Comparison of ENCODE assay signal across 9 mouse cellular contexts in genomic region chr2:75269446-75269845, GRCm38 (mm10).
A peak's percentile ranks its signal among the peaks of the same experiment; 100 is the strongest.
DNase-seq lines count a peak whose midpoint lies in the region; ATAC-seq and TF ChIP-seq lines count a peak whose summit lies in the region.
"Had no signal": no experiment of that assay in that cellular context is flagged by ENCODE, and none has a peak within 500 bp of the region (broad histone marks: within the 10 kb centered on the region; RNA-seq: fewer than 3 reads in every experiment).

No protein-coding gene starts in this region.

- H3K36me3 ChIP-seq in kidney, embryonic 16.5 days (ENCODE audit: insufficient read depth, low read length): no peaks in the 10 kb centered on the region
- no peaks in the 10 kb centered on the region for H3K36me3 ChIP-seq in forebrain, embryonic 15.5 days
- no peaks in the 10 kb centered on the region for H3K36me3 ChIP-seq in midbrain, embryonic 12.5 days

- H3K9me3 ChIP-seq in kidney, embryonic 16.5 days (ENCODE audit: low read length): no peaks in the 10 kb centered on the region
- H3K9me3 ChIP-seq in forebrain, embryonic 15.5 days: no peaks in the 10 kb centered on the region
- H3K9me3 ChIP-seq in midbrain, embryonic 12.5 days: no peaks in the 10 kb centered on the region

- 57% methylated on average over 8 of the region's 8 CpGs for WGBS in kidney, embryonic 16.5 days
- 19% methylated on average over 8 of the region's 8 CpGs for WGBS in forebrain, embryonic 15.5 days
- WGBS in midbrain, embryonic 12.5 days: 44% methylated on average over 8 of the region's 8 CpGs

- no peak for TF ChIP-seq POLR2A in brain, embryonic 14.5 days (IDR thresholded peaks at IDR 0.05; ENCODE audit: borderline replicate concordance, extremely low read depth, insufficient read depth, insufficient read length, poor library complexity, severe bottlenecking)

- H3K4me3 ChIP-seq in kidney, embryonic 16.5 days (ENCODE audit: low read length): no peak overlapping the region
- H3K4me3 ChIP-seq in forebrain, embryonic 15.5 days: no peak overlapping the region
- H3K4me3 ChIP-seq in midbrain, embryonic 12.5 days: no peak overlapping the region

- H3K4me2 ChIP-seq in kidney, embryonic 16.5 days (replicated peaks; ENCODE audit: low read depth, low read length): no peak overlapping the region
- H3K4me2 ChIP-seq in forebrain, embryonic 15.5 days (replicated peaks): no peak overlapping the region
- no peak overlapping the region for H3K4me2 ChIP-seq in midbrain, embryonic 12.5 days (replicated peaks)

- peak; percentile 30 for DNase-seq in kidney, adult 18-20 months
- DNase-seq in brain, embryonic 14.5 days (ENCODE audit: low read depth): peak; percentile 91
- no peak for DNase-seq in thymus, postnatal 36 days
- no peak for DNase-seq in layer of hippocampus, adult 9-11 months
- DNase-seq: B cell, adult 2 months had no signal

- no peak overlapping the region for H3K27ac ChIP-seq in kidney, embryonic 16.5 days (ENCODE audit: low read length)
- peak overlapping the region; percentile 47 for H3K27ac ChIP-seq in forebrain, embryonic 15.5 days (replicated peaks)
- no peak overlapping the region for H3K27ac ChIP-seq in midbrain, embryonic 12.5 days (replicated peaks)

- H3K9ac ChIP-seq in kidney, embryonic 16.5 days (replicated peaks; ENCODE audit: low read length): no peak overlapping the region
- no peak overlapping the region for H3K9ac ChIP-seq in forebrain, embryonic 15.5 days (replicated peaks)
- no peak overlapping the region for H3K9ac ChIP-seq in midbrain, embryonic 12.5 days (replicated peaks)

- H3K4me1 ChIP-seq in kidney, embryonic 16.5 days (ENCODE audit: insufficient read depth, low read length): no peaks in the 10 kb centered on the region
- peaks cover 30% of the 10 kb centered on the region for H3K4me1 ChIP-seq in forebrain, embryonic 15.5 days
- H3K4me1 ChIP-seq in midbrain, embryonic 12.5 days: peaks cover 16% of the 10 kb centered on the region

- no peak for ATAC-seq in kidney, embryonic 16.5 days (ENCODE audit: low FRiP score, low TSS enrichment)
- peak; percentile 81 for ATAC-seq in forebrain, embryonic 15.5 days (replicated peaks)
- peak; percentile 49; the same call in 1 of the 2 replicates for ATAC-seq in midbrain, embryonic 12.5 days (ENCODE audit: low FRiP score, low read depth)
- no peak for ATAC-seq in CD4-positive, CD25-positive, alpha-beta regulatory T cell, adult 4 months

- H3K27me3 ChIP-seq in kidney, embryonic 16.5 days (ENCODE audit: insufficient read depth, low read length): no peaks in the 10 kb centered on the region
- no peaks in the 10 kb centered on the region for H3K27me3 ChIP-seq in forebrain, embryonic 15.5 days
- no peaks in the 10 kb centered on the region for H3K27me3 ChIP-seq in midbrain, embryonic 12.5 days

- TF ChIP-seq CTCF in brain, embryonic 14.5 days (IDR thresholded peaks at IDR 0.05; ENCODE audit: borderline replicate concordance, extremely low read depth, insufficient read depth, insufficient read length): no peak

Comparison
In these comparisons a context has a peak if more than half of its experiments do, and no peak if none do; other contexts are left out.
1. DNase-seq: peak in kidney, adult 18-20 months (single experiment) and brain, embryonic 14.5 days (single experiment); none in thymus, postnatal 36 days (0 of 2) and layer of hippocampus, adult 9-11 months (single experiment).
2. ATAC-seq: peak in forebrain, embryonic 15.5 days (single experiment) and midbrain, embryonic 12.5 days (single experiment); none in kidney, embryonic 16.5 days (single experiment) and CD4-positive, CD25-positive, alpha-beta regulatory T cell, adult 4 months (single experiment).